Mouse (Mus musculus): ENCODE measurements around the gene Amz1. TPM values are rescaled to one million over a fixed set of nuclear protein-coding genes. Genes with fewer than 3 reads are reported as not detected.
A peak's percentile ranks its signal among the peaks of the same experiment; 100 is the strongest.

The Amz1 gene
- polyA plus RNA-seq, 1 experiment from 2014 or later: 2.9 TPM

DNA sequence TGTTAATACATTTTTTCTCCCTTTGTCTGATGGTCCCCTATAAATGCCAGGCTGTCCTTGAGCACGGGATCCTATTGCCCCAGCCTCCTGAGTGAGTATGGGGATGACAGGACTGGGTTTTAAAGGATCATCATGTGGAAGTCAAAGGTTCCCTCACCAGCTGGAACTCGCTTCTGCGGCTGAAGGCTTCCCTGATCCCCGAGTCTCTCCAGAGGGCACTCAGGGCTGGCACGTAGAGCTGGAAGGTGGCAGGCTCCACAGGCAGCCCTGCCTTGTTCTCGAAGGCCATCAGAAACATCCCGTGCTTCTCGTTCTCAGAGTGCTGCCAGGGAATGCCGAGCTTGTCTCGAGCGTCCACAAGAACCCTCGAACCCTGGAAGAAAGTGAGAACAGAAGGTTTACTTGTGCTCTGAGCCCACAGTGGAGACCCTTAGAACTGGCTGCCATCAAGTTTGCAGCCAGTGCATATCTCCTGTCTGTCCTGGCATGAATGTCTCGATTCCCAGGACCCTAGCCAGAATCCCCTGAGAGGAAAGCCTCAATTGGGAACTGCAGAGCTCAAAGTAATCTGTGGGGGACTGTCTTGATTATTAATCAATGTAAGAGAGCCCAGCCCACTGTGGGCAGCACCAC, 61.4 kb downstream of the Amz1 start:
- WGBS: 84% methylated on average over 13 of the region's 13 CpGs
- Histone ChIP-seq H3K27ac (ENCODE audit: low read depth, low read length) (no peak overlapping the region), H3K4me3 (ENCODE audit: low read depth, low read length) (no peak overlapping the region), H3K9me3 (ENCODE audit: control insufficient read depth, low read length) (no peaks in the 10 kb centered on the region), H3K36me3 (ENCODE audit: control insufficient read depth, insufficient read depth, low read length) (peaks cover 24% of the 10 kb centered on the region), H3K4me2 (ENCODE audit: low read depth, low read length) (no peak overlapping the region), H3K9ac (replicated peaks; ENCODE audit: low read depth, low read length) (no peak overlapping the region), H3K27me3 (ENCODE audit: control insufficient read depth, insufficient read depth, low read length) (no peaks in the 10 kb centered on the region), H3K4me1 (ENCODE audit: control insufficient read depth, insufficient read depth, low read length) (peaks cover under 1% of the 10 kb centered on the region; the same call in 1 of the 2 replicates)
- ATAC-seq (ENCODE audit: low read depth): no peak

GRCm38 (mm10) chr5:140789561-140789960, 65.6 kb downstream of the Amz1 start:
- H3K27me3 ChIP-seq (ENCODE audit: control insufficient read depth, insufficient read depth, low read length): no peaks in the 10 kb centered on the region
- H3K4me2 ChIP-seq (ENCODE audit: low read depth, low read length): no peak overlapping the region
- no peak for ATAC-seq (ENCODE audit: low read depth)
- H3K4me1 ChIP-seq (ENCODE audit: control insufficient read depth, insufficient read depth, low read length): peaks cover 22% of the 10 kb centered on the region; the same call in 1 of the 2 replicates
- H3K4me3 ChIP-seq (ENCODE audit: low read depth, low read length): no peak overlapping the region
- no peaks in the 10 kb centered on the region for H3K9me3 ChIP-seq (ENCODE audit: control insufficient read depth, low read length)
- peaks cover under 1% of the 10 kb centered on the region; the same call in 1 of the 2 replicates for H3K36me3 ChIP-seq (ENCODE audit: control insufficient read depth, insufficient read depth, low read length)
- H3K9ac ChIP-seq (replicated peaks; ENCODE audit: low read depth, low read length): no peak overlapping the region
- H3K27ac ChIP-seq (ENCODE audit: low read depth, low read length): no peak overlapping the region; the same call in none of the 2 replicates

DNA sequence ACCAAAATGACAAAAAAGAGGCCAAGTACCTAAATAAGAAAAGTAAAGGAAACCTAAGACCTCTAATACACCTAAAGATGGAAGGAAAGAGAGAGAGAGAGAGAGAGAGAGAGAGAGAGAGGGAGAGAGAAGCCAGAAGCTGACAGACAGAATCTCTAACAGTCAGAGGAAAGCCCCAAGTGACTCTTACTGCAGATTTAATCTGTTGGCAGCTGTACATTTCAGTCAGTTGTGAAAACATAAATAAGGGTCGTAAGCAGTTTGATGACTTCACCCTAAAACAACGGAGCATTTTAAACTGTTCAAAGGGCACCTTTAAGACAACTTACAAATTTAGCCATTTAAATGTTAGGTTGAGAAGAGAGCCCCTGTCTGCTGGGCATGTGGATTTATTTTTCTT, 66.5 kb downstream of the Amz1 start:
- H3K4me1 ChIP-seq (ENCODE audit: control insufficient read depth, insufficient read depth, low read length): peaks cover 27% of the 10 kb centered on the region; the same call in 1 of the 2 replicates
- no peaks in the 10 kb centered on the region for H3K27me3 ChIP-seq (ENCODE audit: control insufficient read depth, insufficient read depth, low read length)
- ATAC-seq (ENCODE audit: low read depth): no peak
- H3K9me3 ChIP-seq (ENCODE audit: control insufficient read depth, low read length): no peaks in the 10 kb centered on the region
- H3K27ac ChIP-seq (ENCODE audit: low read depth, low read length): peak overlapping the region; percentile 84
- WGBS: 36% methylated on average over 2 of the region's 2 CpGs
- H3K4me2 ChIP-seq (ENCODE audit: low read depth, low read length): no peak overlapping the region; the same call in 1 of the 2 replicates
- H3K9ac ChIP-seq (replicated peaks; ENCODE audit: low read depth, low read length): no peak overlapping the region
- H3K36me3 ChIP-seq (ENCODE audit: control insufficient read depth, insufficient read depth, low read length): no peaks in the 10 kb centered on the region
- no peak overlapping the region for H3K4me3 ChIP-seq (ENCODE audit: low read depth, low read length)

- Histone ChIP-seq H3K36me3 (ENCODE audit: control insufficient read depth, insufficient read depth, low read length) (no peaks in the 10 kb centered on the region), H3K4me2 (ENCODE audit: low read depth, low read length) (no peak overlapping the region), H3K27ac (ENCODE audit: low read depth, low read length) (peak overlapping the region; percentile 84), H3K9me3 (ENCODE audit: control insufficient read depth, low read length) (no peaks in the 10 kb centered on the region), H3K9ac (replicated peaks; ENCODE audit: low read depth, low read length) (peak overlapping the region; percentile 21; the same call in 1 of the 2 replicates), H3K27me3 (ENCODE audit: control insufficient read depth, insufficient read depth, low read length) (no peaks in the 10 kb centered on the region), H3K4me3 (ENCODE audit: low read depth, low read length) (no peak overlapping the region), H3K4me1 (ENCODE audit: control insufficient read depth, insufficient read depth, low read length) (peaks cover 27% of the 10 kb centered on the region; the same call in 1 of the 2 replicates)
- 23% methylated on average over 9 of the region's 9 CpGs for WGBS
- peak; percentile 80 for ATAC-seq (ENCODE audit: low read depth)
These were observed 67.3 kb downstream of the Amz1 start for GRCm38 (mm10) chr5:140790937-140791877.

GRCm38 (mm10) chr5:140792233-140792632, 68.3 kb downstream of the Amz1 start:
- H3K4me1 ChIP-seq (ENCODE audit: control insufficient read depth, insufficient read depth, low read length): peaks cover 27% of the 10 kb centered on the region; the same call in 1 of the 2 replicates
- ATAC-seq (ENCODE audit: low read depth): no peak
- no peak overlapping the region for H3K9ac ChIP-seq (replicated peaks; ENCODE audit: low read depth, low read length)
- H3K9me3 ChIP-seq (ENCODE audit: control insufficient read depth, low read length): no peaks in the 10 kb centered on the region
- 59% methylated on average over 5 of the region's 5 CpGs for WGBS
- no peak overlapping the region for H3K4me3 ChIP-seq (ENCODE audit: low read depth, low read length)
- H3K4me2 ChIP-seq (ENCODE audit: low read depth, low read length): no peak overlapping the region
- H3K27ac ChIP-seq (ENCODE audit: low read depth, low read length): peak overlapping the region; percentile 84
- no peaks in the 10 kb centered on the region for H3K27me3 ChIP-seq (ENCODE audit: control insufficient read depth, insufficient read depth, low read length)
- H3K36me3 ChIP-seq (ENCODE audit: control insufficient read depth, insufficient read depth, low read length): no peaks in the 10 kb centered on the region

- no peak overlapping the region for H3K4me2 ChIP-seq (ENCODE audit: low read depth, low read length)
- ATAC-seq (ENCODE audit: low read depth): no peak
- H3K9me3 ChIP-seq (ENCODE audit: control insufficient read depth, low read length): no peaks in the 10 kb centered on the region
- no peak overlapping the region for H3K4me3 ChIP-seq (ENCODE audit: low read depth, low read length)
- H3K27ac ChIP-seq (ENCODE audit: low read depth, low read length): no peak overlapping the region
- no peak overlapping the region for H3K9ac ChIP-seq (replicated peaks; ENCODE audit: low read depth, low read length)
- H3K36me3 ChIP-seq (ENCODE audit: control insufficient read depth, insufficient read depth, low read length): no peaks in the 10 kb centered on the region
- peaks cover 29% of the 10 kb centered on the region; the same call in 1 of the 2 replicates for H3K4me1 ChIP-seq (ENCODE audit: control insufficient read depth, insufficient read depth, low read length)
- no peaks in the 10 kb centered on the region for H3K27me3 ChIP-seq (ENCODE audit: control insufficient read depth, insufficient read depth, low read length)
- 49% methylated on average over 3 of the region's 3 CpGs for WGBS
These were observed 70.8 kb downstream of the Amz1 start for GRCm38 (mm10) chr5:140794753-140795152.

DNA sequence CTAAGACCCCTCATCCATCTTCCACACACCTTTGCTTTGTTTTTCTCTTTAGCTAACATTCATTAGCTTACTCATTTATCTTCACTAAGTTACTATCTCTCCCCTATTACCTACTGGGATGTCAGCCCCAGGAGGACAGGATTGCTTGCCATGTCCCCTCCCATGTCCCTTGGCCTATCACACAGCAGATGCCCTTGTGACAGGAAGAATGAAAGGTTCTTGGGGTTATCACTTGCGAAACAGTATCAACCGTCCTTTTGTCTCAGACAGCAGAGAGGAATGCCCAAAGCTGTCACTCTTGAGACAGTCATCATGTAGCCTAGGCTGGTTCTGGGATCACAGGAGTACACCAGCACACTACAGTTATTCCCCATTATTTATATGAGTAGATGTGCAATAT, 71.2 kb downstream of the Amz1 start:
- H3K9ac ChIP-seq (replicated peaks; ENCODE audit: low read depth, low read length): no peak overlapping the region
- no peaks in the 10 kb centered on the region for H3K27me3 ChIP-seq (ENCODE audit: control insufficient read depth, insufficient read depth, low read length)
- H3K4me1 ChIP-seq (ENCODE audit: control insufficient read depth, insufficient read depth, low read length): peaks cover 29% of the 10 kb centered on the region; the same call in 1 of the 2 replicates
- no peak overlapping the region for H3K27ac ChIP-seq (ENCODE audit: low read depth, low read length)
- 60% methylated on average over 2 of the region's 2 CpGs for WGBS
- H3K4me2 ChIP-seq (ENCODE audit: low read depth, low read length): no peak overlapping the region
- H3K36me3 ChIP-seq (ENCODE audit: control insufficient read depth, insufficient read depth, low read length): no peaks in the 10 kb centered on the region
- ATAC-seq (ENCODE audit: low read depth): no peak
- no peaks in the 10 kb centered on the region for H3K9me3 ChIP-seq (ENCODE audit: control insufficient read depth, low read length)
- no peak overlapping the region for H3K4me3 ChIP-seq (ENCODE audit: low read depth, low read length)

DNA sequence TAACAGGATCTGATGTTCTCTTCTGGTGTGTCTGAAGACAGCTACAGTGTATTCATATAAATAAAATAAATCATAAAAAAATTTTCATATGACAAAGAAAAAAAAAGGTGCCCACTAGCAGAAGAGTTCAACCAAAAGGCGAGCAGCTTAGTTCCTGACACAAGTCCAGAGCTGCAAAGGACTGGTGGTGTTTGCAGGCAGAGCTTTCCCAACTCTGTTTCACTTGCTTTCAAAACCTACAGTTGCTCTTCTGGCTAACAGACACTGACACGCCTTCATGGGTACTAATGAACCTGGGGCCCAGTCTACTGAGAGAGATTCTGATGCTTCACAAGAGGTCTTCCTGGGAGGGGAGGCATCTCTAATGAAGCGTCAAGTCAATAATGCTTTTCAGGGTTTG, 72.1 kb downstream of the Amz1 start:
- Histone ChIP-seq H3K27ac (ENCODE audit: low read depth, low read length) (no peak overlapping the region), H3K36me3 (ENCODE audit: control insufficient read depth, insufficient read depth, low read length) (no peaks in the 10 kb centered on the region), H3K4me1 (ENCODE audit: control insufficient read depth, insufficient read depth, low read length) (peaks cover 22% of the 10 kb centered on the region; the same call in 1 of the 2 replicates), H3K4me2 (ENCODE audit: low read depth, low read length) (no peak overlapping the region), H3K27me3 (ENCODE audit: control insufficient read depth, insufficient read depth, low read length) (no peaks in the 10 kb centered on the region), H3K9me3 (ENCODE audit: control insufficient read depth, low read length) (no peaks in the 10 kb centered on the region), H3K9ac (replicated peaks; ENCODE audit: low read depth, low read length) (no peak overlapping the region), H3K4me3 (ENCODE audit: low read depth, low read length) (no peak overlapping the region)
- ATAC-seq (ENCODE audit: low read depth): no peak
- WGBS: 75% methylated on average over 3 of the region's 3 CpGs

- no peak overlapping the region for H3K4me2 ChIP-seq (ENCODE audit: low read depth, low read length)
- no peak for ATAC-seq (ENCODE audit: low read depth)
- H3K4me3 ChIP-seq (ENCODE audit: low read depth, low read length): no peak overlapping the region
- no peak overlapping the region; the same call in 1 of the 2 replicates for H3K27ac ChIP-seq (ENCODE audit: low read depth, low read length)
- H3K4me1 ChIP-seq (ENCODE audit: control insufficient read depth, insufficient read depth, low read length): peaks cover 10% of the 10 kb centered on the region; the same call in 1 of the 2 replicates
- WGBS: 76% methylated on average over 7 of the region's 7 CpGs
- no peak overlapping the region for H3K9ac ChIP-seq (replicated peaks; ENCODE audit: low read depth, low read length)
- H3K27me3 ChIP-seq (ENCODE audit: control insufficient read depth, insufficient read depth, low read length): no peaks in the 10 kb centered on the region
- H3K36me3 ChIP-seq (ENCODE audit: control insufficient read depth, insufficient read depth, low read length): no peaks in the 10 kb centered on the region
- no peaks in the 10 kb centered on the region for H3K9me3 ChIP-seq (ENCODE audit: control insufficient read depth, low read length)
These were observed 74.2 kb downstream of the Amz1 start for GRCm38 (mm10) chr5:140798158-140798557.

All from neural tube, embryonic 14.5 days (tissue).